Mouse (Mus musculus) ES-E14 (cell line): ENCODE results near the gene Dohh.

Experiments
- CHD2 ChIP-seq: IDR thresholded peaks from 2 replicates; pipeline ENCODE4 v1.6.1; 2014; ENCODE audit warnings: mild to moderate bottlenecking, low read depth, low read length, inconsistent platforms
- MAFK ChIP-seq: IDR thresholded peaks from 2 replicates; pipeline ENCODE4 v1.6.1; 2014; ENCODE audit warnings: mild to moderate bottlenecking, low read depth, low read length, inconsistent platforms; ENCODE audit not compliant: insufficient read depth
- ZC3H11A ChIP-seq: IDR thresholded peaks from 2 replicates; pipeline ENCODE4 v1.6.1; 2012; ENCODE audit warnings: low read depth, mild to moderate bottlenecking, inconsistent platforms, low read length, borderline replicate concordance

DNA sequence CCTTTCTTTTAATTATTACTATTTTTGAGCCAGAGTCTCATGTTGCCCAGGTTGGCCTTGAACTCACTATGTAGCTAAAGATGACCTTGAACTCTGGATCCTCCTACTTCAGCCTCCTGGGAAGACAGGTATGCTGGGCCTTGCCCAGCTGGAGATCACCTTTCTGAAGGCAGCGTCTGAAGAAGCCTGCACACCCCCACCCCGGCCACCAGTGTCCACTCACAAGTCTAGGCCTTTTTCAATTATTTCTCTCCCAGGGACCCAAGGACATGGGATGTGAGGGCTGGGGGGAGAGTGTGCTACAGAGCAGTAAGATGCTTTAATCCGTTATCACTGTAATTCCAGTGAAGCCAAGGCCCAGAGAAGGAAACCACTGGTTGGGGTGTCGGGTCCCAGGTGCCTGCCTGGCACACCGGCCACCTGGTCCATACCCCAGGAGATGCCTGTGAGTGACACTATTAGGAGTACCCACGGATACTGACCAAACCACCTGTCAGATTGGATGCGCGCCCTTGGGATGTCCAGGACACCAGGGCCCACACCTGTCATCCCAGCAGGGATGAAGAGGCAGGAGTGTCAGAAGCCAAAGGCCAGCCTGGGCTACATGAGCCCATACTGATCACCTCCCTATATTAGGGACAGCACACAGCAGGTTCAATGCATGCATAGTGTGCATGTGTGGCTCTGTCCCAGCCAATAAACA is 43.7 kb downstream of the Dohh start:
- no peak for TF ChIP-seq MAFK
- no peak for TF ChIP-seq CHD2
- no peak for TF ChIP-seq ZC3H11A
